Mouse (Mus musculus): ENCODE results near the gene Myo16. TPM values are rescaled to one million over a fixed set of nuclear protein-coding genes. Genes with fewer than 3 reads are reported as not detected.

Myo16 gene
- total RNA-seq, 2 experiments from 2014 or later = not detected

DNA sequence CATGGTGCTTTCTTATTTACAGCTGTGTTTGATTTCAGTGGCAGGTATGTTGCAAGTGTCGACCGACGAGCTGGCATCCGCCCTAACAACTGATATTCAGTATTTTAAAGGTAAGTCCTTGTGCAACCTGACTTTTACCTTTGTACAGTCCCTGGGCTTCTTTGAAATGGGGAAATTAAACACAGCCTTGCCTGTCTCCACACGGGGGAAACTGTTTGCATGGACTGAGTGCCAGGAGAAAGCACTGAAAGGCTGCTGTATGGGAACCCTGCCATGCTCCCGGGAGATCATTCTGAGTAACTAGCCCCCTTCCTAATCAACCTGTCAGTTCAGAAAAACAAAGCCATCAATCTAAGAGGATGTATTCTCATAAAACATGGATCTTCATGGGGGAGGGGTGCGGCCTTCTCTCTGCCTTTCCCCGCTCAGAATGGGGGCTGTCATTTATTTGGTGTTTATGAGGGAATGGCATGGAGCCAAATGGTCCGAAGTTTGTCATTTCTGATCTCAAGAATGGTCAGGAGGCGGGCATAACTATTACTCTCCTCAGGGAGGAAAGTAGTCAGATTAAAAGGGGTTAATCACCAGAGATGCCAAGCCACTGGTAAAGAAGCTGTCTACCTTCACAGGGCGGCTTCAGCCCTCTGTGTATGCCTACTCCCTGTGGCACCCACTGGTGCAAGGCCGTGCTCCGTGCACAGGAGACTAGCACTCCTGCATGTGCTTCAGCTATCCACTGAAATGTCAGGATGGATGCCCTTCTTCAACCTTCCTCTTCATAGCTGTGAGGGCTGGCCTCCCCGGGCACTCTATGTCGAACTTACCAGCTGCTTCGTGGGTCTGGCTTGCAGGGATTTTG, 286.1 kb downstream of the Myo16 start:
- ATAC-seq (replicated peaks; ENCODE audit: low FRiP score, low TSS enrichment, poor library complexity, severe bottlenecking) = no peak

DNA sequence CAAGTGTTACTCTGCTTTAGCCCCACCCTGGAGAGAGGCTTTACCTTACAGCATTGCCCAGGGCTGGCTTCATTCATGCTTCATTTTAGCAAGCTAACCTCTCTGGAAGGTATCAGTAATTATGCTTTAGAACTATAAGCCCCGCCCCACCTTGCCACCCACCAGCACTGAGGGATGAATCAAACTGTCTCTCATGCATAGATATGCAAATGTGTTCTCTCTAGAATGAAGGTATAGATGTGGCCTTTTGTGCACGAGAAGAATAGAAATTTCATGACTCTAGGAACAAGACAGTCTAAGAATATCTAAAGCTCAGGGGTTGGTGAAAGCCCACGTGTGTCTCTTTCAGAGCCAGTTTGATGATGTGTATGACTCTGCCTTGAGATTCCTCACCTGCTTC, 288.9 kb downstream of the Myo16 start:
- ATAC-seq (replicated peaks; ENCODE audit: low FRiP score, low TSS enrichment, poor library complexity, severe bottlenecking) = no peak

DNA sequence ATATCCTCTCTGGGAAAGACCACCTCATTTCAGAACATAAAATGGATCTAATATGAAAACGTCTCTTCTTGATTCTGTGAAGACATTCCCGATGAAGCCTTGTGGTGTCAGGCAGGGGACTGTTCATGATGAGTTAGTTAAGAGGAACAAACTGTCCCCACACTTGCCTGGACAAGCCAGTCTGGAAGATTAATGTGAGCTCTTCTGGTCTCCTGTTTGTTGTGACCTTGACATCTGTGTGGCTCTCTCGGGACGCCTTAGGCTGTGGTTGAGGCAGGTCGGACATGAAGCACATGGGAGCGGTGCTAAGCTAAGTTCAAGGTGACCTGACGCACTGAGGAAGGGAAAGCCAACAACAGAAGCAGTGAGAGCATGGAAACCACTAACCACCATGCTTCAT, 291.3 kb downstream of the Myo16 start:
- no peak for ATAC-seq (replicated peaks; ENCODE audit: low FRiP score, low TSS enrichment, poor library complexity, severe bottlenecking)

DNA sequence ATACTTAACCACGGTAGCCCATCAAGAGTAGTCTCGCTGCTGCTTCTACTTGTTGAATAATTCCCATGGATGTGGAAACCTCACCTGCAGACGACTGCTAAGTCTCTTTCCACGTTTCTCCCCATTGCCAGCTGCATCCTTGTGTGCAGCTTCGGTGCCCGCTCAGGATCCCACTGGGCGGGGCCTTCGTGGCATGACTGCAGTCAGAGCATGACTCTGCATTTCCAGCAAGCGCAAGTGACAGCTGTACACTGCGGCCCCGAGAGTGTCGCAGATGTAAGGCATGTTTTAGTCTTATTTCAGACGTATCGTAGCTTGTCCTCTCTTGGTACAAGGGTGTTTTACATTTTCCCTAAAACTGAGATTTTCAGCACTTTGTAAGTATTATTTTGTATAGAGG, 294.8 kb downstream of the Myo16 start:
- ATAC-seq (replicated peaks; ENCODE audit: low FRiP score, low TSS enrichment, poor library complexity, severe bottlenecking) = peak; percentile 91

DNA sequence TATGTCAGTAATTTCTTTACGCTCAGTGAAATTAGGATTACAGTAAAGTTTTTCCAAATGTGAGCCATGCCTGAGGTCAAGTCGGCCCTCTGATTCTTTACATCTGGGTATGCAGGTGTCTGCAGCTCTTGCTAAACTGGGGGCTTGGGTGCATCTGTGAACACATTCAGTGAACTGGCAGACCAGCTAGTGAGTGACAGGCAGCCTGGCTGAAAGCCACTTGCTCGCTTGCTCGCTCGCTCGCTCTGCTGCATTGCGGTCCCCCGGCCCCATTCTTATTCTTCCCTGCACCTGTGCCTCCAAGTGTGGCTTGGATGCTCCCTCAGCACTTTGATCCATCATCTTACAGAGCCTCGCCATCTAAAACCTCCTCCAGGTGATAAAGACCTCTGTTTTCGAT, 299.3 kb downstream of the Myo16 start:
- no peak for ATAC-seq (replicated peaks; ENCODE audit: low FRiP score, low TSS enrichment, poor library complexity, severe bottlenecking)

DNA sequence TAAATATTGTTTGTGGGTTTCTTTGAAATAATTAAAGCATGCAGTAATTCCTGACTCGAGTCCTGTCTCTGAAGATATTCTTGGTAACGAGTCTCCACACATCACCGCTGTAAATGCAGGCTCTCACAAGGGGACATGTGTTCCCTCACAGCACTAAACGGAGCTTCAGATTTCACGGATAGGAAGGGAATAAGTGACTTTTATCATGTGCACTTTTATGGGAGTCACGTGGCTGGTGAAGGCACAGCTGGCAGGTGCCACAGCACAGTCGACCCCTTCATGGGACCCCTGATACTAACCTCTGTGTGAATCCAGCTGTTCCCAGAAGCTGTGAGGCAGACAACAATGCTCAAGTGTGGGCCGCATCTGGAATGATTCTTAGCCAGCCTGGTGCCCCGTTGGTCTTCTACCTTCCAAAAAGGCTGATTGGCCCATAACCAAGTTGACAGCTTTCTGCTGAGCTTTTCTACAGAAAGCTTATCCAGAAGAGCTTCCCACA, 304.5 kb downstream of the Myo16 start:
- ATAC-seq (replicated peaks; ENCODE audit: low FRiP score, low TSS enrichment, poor library complexity, severe bottlenecking) = no peak

DNA sequence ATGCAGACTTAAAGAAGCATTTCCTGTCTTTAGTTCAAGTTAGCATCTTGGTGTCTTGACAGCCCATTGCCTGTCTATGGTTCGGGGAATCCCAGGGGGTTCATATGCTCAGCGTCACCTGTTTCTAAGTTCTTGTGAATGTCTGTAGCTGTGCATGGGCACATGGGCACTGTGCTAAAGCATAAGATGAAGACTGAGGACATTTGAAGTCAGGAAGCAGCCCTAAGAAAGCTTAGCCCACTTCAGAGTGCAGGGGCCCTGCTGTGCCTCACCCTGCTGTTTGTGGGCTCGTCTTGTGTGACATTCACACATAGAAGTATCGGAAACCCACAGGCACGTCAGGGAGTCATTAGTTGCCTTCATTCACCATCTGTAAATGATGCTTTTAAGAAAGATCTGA, 308.6 kb downstream of the Myo16 start:
- no peak for ATAC-seq (replicated peaks; ENCODE audit: low FRiP score, low TSS enrichment, poor library complexity, severe bottlenecking)

DNA sequence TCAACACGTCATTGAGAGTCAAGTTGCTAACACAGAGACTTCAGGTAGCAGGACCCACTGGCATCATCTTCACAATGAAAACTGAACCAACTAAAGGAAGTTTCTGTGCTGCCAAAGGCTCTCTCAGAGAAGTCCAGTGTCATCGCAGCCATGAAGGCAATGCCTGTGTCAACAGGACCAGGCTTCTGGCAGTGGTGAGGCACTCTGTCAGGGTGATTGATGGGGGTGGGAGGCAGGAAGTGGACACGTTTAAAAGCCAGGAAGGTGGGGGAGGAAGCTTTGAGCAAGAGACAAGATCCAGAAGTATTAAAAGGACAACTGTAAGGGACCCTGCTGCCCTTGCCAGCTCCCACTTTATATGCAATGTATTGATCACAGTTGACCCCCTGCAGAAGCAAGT, 314.8 kb downstream of the Myo16 start:
- ATAC-seq (replicated peaks; ENCODE audit: low FRiP score, low TSS enrichment, poor library complexity, severe bottlenecking) = no peak

DNA sequence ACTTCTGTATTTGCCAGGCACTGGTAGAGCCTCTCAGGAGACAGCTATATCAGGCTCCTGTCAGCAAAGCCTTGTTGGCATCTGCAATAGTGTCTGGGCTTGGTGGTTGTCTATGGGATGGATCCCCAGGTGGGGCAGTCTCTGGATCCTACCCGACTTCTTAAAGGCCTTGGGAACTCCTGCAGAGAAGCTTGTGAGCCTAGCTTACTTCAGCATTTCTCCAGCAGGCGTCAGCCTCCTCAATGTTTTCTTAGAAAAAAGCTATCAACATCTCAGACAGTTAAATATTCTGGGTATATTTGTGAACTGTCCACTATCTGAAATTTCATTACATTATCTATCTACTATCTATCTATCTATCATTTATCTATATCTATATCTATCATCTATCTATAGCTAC, 315.9 kb downstream of the Myo16 start:
- no peak for ATAC-seq (replicated peaks; ENCODE audit: low FRiP score, low TSS enrichment, poor library complexity, severe bottlenecking)

DNA sequence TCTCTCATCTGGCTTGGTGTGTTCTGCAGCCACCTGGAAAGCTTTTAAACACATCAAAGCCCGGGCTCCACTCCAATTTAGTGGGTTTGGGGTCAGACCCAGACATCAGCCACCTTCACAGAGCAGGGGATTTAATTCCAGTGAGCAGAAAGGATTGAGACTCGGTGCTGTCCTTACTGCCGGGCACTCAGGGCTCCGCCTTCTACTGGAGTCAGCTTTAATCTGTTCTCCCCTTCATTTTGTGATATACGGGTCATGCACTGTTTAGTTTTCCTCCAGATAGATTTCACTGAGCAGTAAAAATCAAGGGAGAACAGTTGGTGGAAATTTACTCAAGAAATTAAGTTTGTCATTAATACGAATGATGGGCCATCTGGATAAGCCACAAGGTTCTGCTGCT, 316.6 kb downstream of the Myo16 start:
- no peak for ATAC-seq (replicated peaks; ENCODE audit: low FRiP score, low TSS enrichment, poor library complexity, severe bottlenecking)

DNA sequence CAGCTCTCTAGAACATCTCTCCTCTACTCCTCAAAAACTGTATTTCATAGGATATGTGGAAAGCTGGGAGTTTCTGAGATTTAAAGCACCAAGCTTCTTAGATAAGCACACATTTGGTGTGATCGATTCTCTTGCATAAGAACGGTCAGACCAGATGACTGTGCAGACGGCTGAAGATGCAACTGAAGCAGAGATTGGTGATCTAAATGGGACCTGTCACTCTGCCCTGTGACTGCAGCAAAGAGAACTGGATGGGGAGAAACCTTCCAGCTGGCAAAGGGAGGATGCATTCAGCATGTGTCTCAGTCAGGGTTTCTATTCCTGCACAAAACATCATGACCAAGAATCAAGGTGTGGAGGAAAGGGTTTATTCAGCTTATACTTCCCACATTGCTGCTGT, 318.7 kb downstream of the Myo16 start:
- ATAC-seq (replicated peaks; ENCODE audit: low FRiP score, low TSS enrichment, poor library complexity, severe bottlenecking) = no peak

DNA sequence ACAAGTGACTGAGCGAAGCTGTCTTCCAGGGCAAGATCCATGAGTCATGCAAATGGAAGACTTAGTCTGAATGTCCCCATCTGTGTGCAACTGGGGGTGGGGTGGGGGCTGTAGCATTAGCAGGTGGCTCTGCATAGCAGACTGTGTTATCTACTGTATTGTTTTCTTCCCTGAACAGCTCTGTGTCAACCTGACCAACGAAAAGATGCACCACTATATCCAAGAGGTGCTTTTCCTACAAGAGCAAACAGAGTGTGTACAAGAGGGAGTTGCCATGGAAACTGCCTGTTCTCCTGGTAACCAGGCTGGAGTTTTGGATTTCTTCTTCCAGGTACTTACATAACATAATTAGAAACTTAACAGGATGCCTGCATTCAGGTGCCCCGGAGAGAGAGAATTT, 320.7 kb downstream of the Myo16 start:
- no peak for ATAC-seq (replicated peaks; ENCODE audit: low FRiP score, low TSS enrichment, poor library complexity, severe bottlenecking)

DNA sequence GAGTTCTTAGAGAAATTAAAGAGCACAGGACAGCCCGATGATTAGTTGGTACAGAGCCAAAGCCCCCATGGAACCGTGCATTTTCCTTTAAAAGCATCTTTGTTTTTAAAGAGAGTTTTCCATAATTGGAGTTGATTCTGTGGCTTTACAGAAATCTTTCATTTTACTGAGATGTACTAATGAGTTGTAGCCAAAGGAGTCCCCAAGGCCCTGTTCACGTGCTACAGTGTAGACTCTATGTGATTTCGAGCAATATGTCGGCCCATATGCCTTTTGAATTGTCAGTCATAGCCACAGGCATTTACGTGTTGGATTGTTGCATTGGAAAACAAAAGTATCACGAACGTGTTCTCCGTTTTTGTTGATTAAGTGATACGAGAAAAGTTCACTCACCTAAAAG, 325.3 kb downstream of the Myo16 start:
- no peak for ATAC-seq (replicated peaks; ENCODE audit: low FRiP score, low TSS enrichment, poor library complexity, severe bottlenecking)

DNA sequence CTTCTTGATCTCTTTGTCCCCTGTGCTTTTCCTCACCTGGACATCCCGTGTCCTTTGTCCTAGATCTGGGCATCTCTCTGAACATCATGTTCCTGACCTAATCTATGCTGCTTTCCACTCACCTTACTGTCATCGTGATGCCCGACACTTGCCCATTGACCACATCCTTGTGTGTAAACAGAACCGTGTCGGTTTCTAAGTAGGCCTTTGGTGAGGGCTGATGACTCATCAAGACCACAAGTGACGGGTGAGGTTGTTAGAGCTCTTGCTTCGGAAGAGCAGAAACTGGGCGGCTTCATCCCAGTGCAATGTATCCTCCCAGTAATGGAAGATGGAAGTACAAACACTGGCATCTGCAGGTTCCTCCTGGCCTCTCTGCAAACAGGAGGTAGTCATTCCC, 327.1 kb downstream of the Myo16 start:
- ATAC-seq (replicated peaks; ENCODE audit: low FRiP score, low TSS enrichment, poor library complexity, severe bottlenecking) = no peak

DNA sequence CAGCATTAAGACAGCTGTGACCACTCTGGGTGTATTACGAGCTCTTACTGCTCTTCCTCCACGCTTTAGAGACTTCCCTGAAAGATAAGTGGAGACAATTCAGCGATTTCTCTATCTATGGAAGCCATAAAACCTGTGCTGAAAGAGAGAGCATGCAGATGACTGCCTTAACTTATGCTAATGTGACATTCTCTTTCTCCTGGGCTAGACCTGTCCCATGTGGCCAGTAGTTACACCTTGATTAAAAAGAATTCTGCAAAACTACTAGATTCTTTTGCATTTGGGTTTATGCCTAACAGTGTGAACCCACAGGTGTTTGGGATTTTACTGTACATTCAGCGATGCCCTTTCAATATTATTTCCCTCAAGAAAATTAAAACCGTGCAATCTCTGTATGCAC, 328.4 kb downstream of the Myo16 start:
- ATAC-seq (replicated peaks; ENCODE audit: low FRiP score, low TSS enrichment, poor library complexity, severe bottlenecking) = no peak

DNA sequence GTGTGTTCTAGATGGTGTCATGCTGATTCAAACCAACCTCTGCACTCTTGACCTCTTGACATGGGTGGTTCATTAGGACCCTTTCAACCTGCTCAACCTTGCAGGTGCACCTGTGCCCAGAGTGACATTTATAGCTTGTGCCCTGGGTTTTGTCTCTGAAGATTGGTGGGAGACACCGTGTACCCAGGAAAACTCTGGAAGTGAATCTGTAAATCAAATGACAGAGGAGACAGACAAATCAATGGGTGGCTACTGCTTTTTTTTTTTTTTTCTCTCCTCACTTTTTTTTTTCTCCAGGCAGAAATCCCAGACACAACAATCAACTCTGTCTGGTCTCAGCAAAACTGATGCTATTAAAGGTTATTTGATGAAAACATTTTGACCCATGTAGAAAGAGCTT, 329.2 kb downstream of the Myo16 start:
- no peak for ATAC-seq (replicated peaks; ENCODE audit: low FRiP score, low TSS enrichment, poor library complexity, severe bottlenecking)

DNA sequence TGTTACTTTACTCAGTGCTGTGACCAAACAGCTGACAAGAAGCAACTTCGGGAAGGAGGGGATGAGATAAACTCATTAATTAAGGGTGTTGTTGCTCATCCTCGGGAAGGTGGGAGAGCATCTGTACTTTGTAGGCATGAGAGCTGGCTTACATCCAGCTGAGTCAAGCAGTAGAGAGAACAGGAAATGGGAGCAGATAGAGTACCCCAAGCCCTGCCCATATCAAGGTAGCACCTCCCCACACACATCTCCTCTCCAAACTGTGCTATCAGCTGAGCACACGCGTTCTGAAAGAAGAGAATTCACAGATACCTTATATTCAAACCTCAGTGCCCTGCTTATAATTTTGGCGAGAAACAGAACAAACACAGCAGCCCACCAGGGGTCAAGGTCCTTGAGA, 330.1 kb downstream of the Myo16 start:
- ATAC-seq (replicated peaks; ENCODE audit: low FRiP score, low TSS enrichment, poor library complexity, severe bottlenecking) = peak; percentile 79

DNA sequence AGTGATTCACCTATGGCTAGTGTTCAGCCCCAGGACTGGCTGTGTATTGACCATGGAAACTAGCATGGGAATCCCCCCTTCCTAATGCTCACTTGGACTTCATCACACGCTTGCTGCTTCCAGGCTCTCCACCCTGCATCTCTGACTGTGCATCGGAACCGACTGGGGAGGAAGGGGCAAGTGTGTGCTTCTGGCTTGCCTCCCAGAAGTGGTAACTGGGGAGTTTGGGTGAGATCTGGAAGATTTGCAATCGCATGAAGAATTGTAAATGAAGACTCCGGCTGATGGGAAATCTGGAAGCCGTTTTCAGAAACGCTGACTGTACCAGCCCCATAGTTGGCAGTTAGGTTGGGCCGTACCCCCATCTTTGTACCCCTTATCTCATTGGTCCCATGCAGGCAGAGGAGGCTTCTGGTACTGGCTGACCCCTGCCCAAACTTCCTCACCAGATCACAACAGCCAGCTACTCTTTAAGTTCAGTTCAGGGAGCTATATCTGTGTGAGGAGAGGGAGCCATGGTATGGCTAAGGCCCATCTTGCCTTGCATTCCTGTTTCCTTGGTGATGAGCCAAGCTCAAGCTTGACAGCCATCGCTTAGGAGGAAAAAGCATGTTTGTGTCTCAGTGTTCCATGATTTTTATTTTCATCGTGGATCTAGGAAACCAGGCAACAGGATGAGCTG, 336.2 kb downstream of the Myo16 start:
- ATAC-seq (replicated peaks; ENCODE audit: low FRiP score, low TSS enrichment, poor library complexity, severe bottlenecking) = no peak

DNA sequence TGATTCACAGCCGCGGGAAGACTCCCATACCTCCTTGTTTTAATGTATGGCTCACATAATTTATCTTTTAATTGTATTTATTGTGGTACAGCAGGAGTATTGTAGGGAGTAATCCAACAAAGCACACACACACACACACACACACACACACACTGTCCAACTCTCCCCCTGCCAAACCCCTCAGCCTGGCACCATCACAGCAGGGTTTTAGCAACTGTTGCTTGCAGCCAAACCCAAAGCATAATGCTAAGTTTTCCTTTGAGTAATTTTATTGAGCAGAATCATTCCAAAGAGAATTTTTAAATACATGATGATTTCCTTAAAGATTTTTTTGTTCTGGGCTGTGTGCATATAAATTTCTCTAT, 336.7 kb downstream of the Myo16 start:
- ATAC-seq (replicated peaks; ENCODE audit: low FRiP score, low TSS enrichment, poor library complexity, severe bottlenecking) = no peak

DNA sequence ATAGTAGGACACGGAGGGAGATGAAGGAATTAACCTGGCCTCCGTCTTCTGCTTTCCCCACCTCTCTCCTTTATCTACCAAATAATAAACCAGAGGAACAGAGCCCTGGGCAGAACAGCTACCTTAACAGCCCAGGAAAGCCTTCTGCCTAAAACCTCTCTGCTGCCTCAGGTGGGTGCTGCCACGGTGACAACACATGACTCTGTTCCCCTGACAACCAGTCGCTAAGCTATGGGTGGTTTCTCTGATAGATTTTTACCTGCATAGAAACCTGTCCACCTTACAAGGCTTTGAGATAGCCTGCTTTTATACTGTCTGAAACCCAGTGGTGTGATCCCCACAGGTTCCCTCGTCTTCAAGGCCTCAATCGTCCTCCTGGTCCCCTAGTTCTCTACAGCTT, 337.2 kb downstream of the Myo16 start:
- ATAC-seq (replicated peaks; ENCODE audit: low FRiP score, low TSS enrichment, poor library complexity, severe bottlenecking) = no peak

DNA sequence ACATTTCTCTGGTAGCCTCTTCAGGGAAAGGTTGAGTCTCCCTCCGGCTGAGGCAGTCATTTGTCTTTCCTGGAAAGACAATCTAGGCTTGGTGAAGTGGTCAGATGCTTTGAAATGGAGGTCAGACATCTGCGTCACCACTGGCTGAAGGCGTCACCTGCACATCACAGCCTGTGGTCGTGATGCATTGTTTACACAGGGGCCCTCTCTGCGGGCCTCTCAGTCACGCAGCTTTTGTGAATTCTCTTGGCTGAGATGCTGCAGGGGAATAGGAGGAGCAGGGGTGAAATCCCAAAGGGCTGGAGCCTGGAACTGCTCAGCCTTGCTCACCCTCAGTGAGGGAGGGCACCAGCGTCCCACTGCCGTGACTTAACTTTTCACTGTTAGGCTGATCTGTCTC, 346.1 kb downstream of the Myo16 start:
- ATAC-seq (replicated peaks; ENCODE audit: low FRiP score, low TSS enrichment, poor library complexity, severe bottlenecking) = no peak
